Mouse (Mus musculus) small intestine, adult 2 months (tissue): ENCODE measurements around the gene Farsa. TPM values are rescaled to one million over a fixed set of nuclear protein-coding genes. Genes with fewer than 3 reads are reported as not detected.
A peak's percentile ranks its signal among the peaks of the same experiment; 100 is the strongest.

ENCODE experiments used
- H3K27ac ChIP-seq: fragments of 200-500 bp; 2 replicates; pipeline ENCODE4 v1.5.1; 2012; ENCODE audit warnings: low read depth, low read length, control low read depth, inconsistent platforms; ENCODE audit not compliant: insufficient read depth
- H3K27me3 ChIP-seq: fragments of 200-500 bp; 2 replicates; pipeline ENCODE4 v1.6.1; 2012; ENCODE audit warnings: mild to moderate bottlenecking, moderate library complexity, low read length, inconsistent platforms; ENCODE audit not compliant: control insufficient read depth, insufficient read depth
- H3K36me3 ChIP-seq: fragments of 200-500 bp; 2 replicates; pipeline ENCODE4 v1.6.1; 2012; ENCODE audit warnings: mild to moderate bottlenecking, low read length, control low read depth, inconsistent platforms; ENCODE audit not compliant: control insufficient read depth, insufficient read depth
- H3K4me1 ChIP-seq: fragments of 200-500 bp; 2 replicates; pipeline ENCODE4 v1.6.1; 2012; ENCODE audit warnings: low read length, inconsistent platforms, mixed read lengths; ENCODE audit not compliant: control insufficient read depth, insufficient read depth, insufficient read length
- H3K4me3 ChIP-seq: fragments of 200-500 bp; 2 replicates; pipeline ENCODE4 v1.5.1; 2012; ENCODE audit warnings: low read depth, mild to moderate bottlenecking, control low read depth, inconsistent platforms, low read length, moderate library complexity
- CTCF ChIP-seq: fragments of 200-500 bp; IDR thresholded peaks from 2 replicates; pipeline ENCODE4 v1.5.1; 2012; ENCODE audit warnings: low read depth, mild to moderate bottlenecking, control low read depth, inconsistent platforms, low read length, moderate library complexity, mixed read lengths; ENCODE audit not compliant: insufficient replicate concordance, insufficient read length; ENCODE audit errors: extremely low read depth
- POLR2A ChIP-seq: fragments of 200-500 bp; IDR thresholded peaks from 2 replicates; pipeline ENCODE4 v1.6.1; 2012; ENCODE audit warnings: low read depth, mild to moderate bottlenecking, control low read depth, inconsistent platforms, low read length, moderate library complexity
- WGBS: fragments of 180-500 bp; shearing (Covaris S2); methylation state at CpG from one replicate; pipeline ENCODE4 v1.1.7; 2018; 5-methylcytosine and 5-hydroxymethylcytosine counted together
- polyA plus RNA-seq: library from polyadenylated mRNA; depleted of rRNA; stranded (reverse); fragments of >200 nt; gene quantifications from 2 replicates; pipeline ENCODE4 v1.2.3, GENCODE M21; 2012

The Farsa gene
- polyA plus RNA-seq, 1 experiment: 29.1 TPM

GRCm38 (mm10) chr8:84841514-84841913, 15.3 kb upstream of the Farsa start:
- TF ChIP-seq CTCF (no peak), POLR2A (no peak)
- Histone ChIP-seq H3K36me3 (peaks cover 64% of the 10 kb centered on the region), H3K27ac (no peak overlapping the region), H3K4me3 (no peak overlapping the region), H3K4me1 (peaks cover 10% of the 10 kb centered on the region; the same call in 1 of the 2 replicates), H3K27me3 (no peaks in the 10 kb centered on the region)
- WGBS: 62% methylated on average over 1 of the region's 1 CpGs

GRCm38 (mm10) chr8:84844397-84845070, 12.3 kb upstream of the Farsa start:
- H3K27ac ChIP-seq: no peak overlapping the region
- H3K4me1 ChIP-seq: peaks cover 17% of the 10 kb centered on the region; the same call in 1 of the 2 replicates
- WGBS: 70% methylated on average over 9 of the region's 9 CpGs
- H3K27me3 ChIP-seq: no peaks in the 10 kb centered on the region
- H3K4me3 ChIP-seq: peak overlapping the region; percentile 6; the same call in 1 of the 2 replicates
- TF ChIP-seq POLR2A (no peak), CTCF (no peak)
- H3K36me3 ChIP-seq: peaks cover 45% of the 10 kb centered on the region

DNA sequence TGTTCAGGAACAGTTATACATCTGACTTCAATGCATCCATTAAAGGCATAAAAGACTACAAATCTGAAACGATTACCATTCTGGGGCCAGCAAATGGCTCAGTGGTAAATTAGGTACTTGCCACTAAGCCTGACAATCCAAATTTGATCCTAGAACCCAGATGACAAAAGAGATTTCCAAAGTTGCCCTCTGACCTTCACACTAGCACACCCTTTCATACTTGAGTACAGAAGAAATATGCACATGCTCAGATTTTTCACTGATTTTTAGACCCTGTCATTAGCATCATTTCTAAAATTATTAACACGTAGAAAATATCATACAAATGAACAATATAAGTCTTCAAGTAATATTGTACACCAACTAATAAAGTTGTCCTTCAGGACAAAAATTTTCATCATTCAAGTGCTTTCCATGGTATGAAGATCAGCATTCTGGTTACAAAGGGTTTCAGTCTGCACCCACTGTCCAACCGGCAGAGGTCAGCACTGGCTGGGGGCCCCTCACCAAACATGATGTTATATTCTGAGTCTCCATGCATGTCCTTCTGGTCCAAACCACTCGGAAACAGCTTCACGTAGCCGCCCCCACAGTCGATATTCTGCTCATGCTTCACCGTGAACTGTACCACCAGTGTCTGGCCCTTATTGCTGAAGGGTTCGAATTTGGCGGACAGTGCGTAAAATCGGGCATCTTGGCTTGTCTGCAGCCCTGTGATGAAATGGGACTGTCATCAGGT, 11.3 kb upstream of the Farsa start:
- H3K27ac ChIP-seq: peak overlapping the region; percentile 88
- peaks cover 45% of the 10 kb centered on the region for H3K36me3 ChIP-seq
- peak overlapping the region; percentile 95 for H3K4me3 ChIP-seq
- peaks cover 17% of the 10 kb centered on the region; the same call in 1 of the 2 replicates for H3K4me1 ChIP-seq
- H3K27me3 ChIP-seq: no peaks in the 10 kb centered on the region
- TF ChIP-seq POLR2A: no peak; the same call in 1 of the 2 replicates
- peak; percentile 42; the same call in 1 of the 2 replicates for TF ChIP-seq CTCF
- WGBS: 5% methylated on average over 12 of the region's 12 CpGs

DNA sequence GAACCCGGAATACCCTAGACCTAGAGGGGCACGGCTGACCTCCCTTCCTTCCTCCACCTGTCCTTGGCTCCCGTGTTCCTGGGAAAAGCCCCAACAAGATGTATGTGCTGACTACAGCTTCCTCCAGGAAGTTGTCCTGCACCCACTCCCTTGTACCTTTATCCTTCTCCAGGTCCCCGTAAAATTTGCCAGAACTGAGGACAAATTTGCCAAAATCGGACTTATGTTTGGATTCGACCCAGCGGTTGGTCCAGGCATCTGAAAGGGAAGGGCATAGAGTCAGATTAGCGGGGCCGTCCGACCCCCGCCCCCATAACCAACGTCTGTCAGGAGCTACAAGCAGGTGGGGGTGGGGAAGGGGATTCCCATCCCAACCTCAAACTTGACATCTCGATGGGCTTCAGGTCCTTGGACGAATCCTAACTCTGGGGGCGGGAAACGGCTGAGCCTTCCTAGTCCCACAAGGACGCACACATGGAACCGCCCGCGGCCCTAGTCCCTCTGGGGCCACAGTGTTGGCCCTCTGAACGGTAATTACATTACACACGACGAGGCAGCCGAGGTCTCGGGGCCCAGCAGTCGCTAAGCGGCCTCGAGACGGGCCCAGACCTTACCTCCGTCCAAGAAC, 10.6 kb upstream of the Farsa start:
- H3K4me3 ChIP-seq: peak overlapping the region; percentile 95
- peaks cover 17% of the 10 kb centered on the region; the same call in 1 of the 2 replicates for H3K4me1 ChIP-seq
- peak overlapping the region; percentile 88 for H3K27ac ChIP-seq
- peaks cover 44% of the 10 kb centered on the region for H3K36me3 ChIP-seq
- TF ChIP-seq CTCF (no peak), POLR2A (no peak)
- under 1% methylated on average over 30 of the region's 30 CpGs for WGBS
- H3K27me3 ChIP-seq: no peaks in the 10 kb centered on the region

GRCm38 (mm10) chr8:84846722-84847572, 9.8 kb upstream of the Farsa start, which contains the start of gene Calr:
TSS of gene Calr (minus strand) at chr8:84846934.
- peak within 1 kb of the TSS; percentile 95 for H3K4me3 ChIP-seq
- no peaks in the 10 kb centered on the region for H3K27me3 ChIP-seq
- under 1% methylated on average over 55 of the region's 55 CpGs for WGBS
- peaks cover 37% of the 10 kb centered on the region for H3K36me3 ChIP-seq
- peak within 1 kb of the TSS; percentile 91 for H3K27ac ChIP-seq
- H3K4me1 ChIP-seq: peaks cover 17% of the 10 kb centered on the region; the same call in 1 of the 2 replicates
- TF ChIP-seq POLR2A (peak; percentile 98), CTCF (no peak)

DNA sequence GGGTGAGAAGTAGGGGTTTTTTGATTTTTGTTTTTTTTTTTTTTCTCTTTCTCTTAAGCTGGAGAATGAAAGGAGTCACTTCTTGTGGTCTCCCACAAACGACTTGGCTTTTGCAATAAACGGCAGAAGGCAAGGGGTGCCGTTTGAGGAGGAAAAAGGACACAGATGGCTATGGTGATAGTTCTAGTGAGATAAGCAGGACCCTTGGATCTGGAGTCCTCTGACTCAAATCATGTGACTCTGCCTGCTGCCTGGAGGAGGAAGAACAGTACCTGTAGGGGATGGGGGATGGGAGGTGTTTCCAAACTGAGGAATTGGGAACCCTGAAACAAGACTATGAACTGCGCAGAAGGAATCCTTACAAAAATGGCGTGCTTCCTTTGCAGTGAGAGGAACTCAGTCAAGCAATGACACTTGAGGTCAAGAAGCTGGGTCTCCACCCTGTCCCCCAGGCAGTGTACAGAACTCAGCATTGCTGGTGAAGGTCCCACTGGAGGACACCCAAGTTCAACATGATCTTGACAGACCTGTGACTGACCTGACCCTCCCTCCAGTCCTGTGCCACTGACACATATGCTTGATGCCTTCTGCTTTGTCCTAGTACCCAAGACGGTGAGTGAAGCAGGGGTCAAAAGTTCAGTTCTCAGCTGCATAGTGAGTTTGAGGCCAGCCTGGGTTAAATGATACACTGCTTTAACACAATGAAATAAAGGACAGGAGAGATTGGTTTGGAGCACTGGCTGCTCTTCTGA, 8.9 kb upstream of the Farsa start:
- H3K4me1 ChIP-seq: peaks cover 17% of the 10 kb centered on the region; the same call in 1 of the 2 replicates

More for the DNA sequence above, 8.9 kb upstream of the Farsa start:
- TF ChIP-seq CTCF (no peak), POLR2A (no peak)
- H3K27me3 ChIP-seq: no peaks in the 10 kb centered on the region
- no peak overlapping the region for H3K4me3 ChIP-seq
- peak overlapping the region; percentile 91 for H3K27ac ChIP-seq
- WGBS: 20% methylated on average over 6 of the region's 6 CpGs
- peaks cover 28% of the 10 kb centered on the region for H3K36me3 ChIP-seq
